Mouse (Mus musculus): ENCODE results near the gene Gm20388. TPM values are rescaled to one million over a fixed set of nuclear protein-coding genes. Genes with fewer than 3 reads are reported as not detected.

Gene Gm20388
- polyA plus RNA-seq, 1 experiment: 23.9 TPM

- TF ChIP-seq CTCF (IDR thresholded peaks at IDR 0.05; ENCODE audit: extremely low read depth, insufficient read depth, low read length): no peak
- TF ChIP-seq POLR2A (IDR thresholded peaks at IDR 0.05; ENCODE audit: extremely low read depth, insufficient read depth, low read length): no peak
- no peak overlapping the region for H3K4me3 ChIP-seq (ENCODE audit: insufficient read depth, low read length)
- peaks cover 15% of the 10 kb centered on the region for H3K4me1 ChIP-seq (ENCODE audit: control insufficient read depth, insufficient read depth, low read length)
- no peak overlapping the region for H3K27ac ChIP-seq (ENCODE audit: insufficient read depth, low read length)
Measured at GRCm38 (mm10) chr8:120507290-120507689, 596.6 kb downstream of the Gm20388 start.

GRCm38 (mm10) chr8:120509136-120510034 is 598.7 kb downstream of the Gm20388 start:
- TF ChIP-seq POLR2A (IDR thresholded peaks at IDR 0.05; ENCODE audit: extremely low read depth, insufficient read depth, low read length): no peak
- TF ChIP-seq CTCF (IDR thresholded peaks at IDR 0.05; ENCODE audit: extremely low read depth, insufficient read depth, low read length): no peak
- H3K4me3 ChIP-seq (ENCODE audit: insufficient read depth, low read length): no peak overlapping the region
- no peak overlapping the region for H3K27ac ChIP-seq (ENCODE audit: insufficient read depth, low read length)
- peaks cover 12% of the 10 kb centered on the region for H3K4me1 ChIP-seq (ENCODE audit: control insufficient read depth, insufficient read depth, low read length)

- TF ChIP-seq CTCF (IDR thresholded peaks at IDR 0.05; ENCODE audit: extremely low read depth, insufficient read depth, low read length) (no peak), POLR2A (IDR thresholded peaks at IDR 0.05; ENCODE audit: extremely low read depth, insufficient read depth, low read length) (no peak)
- no peak overlapping the region for H3K27ac ChIP-seq (ENCODE audit: insufficient read depth, low read length)
- no peak overlapping the region for H3K4me3 ChIP-seq (ENCODE audit: insufficient read depth, low read length)
- peaks cover 10% of the 10 kb centered on the region for H3K4me1 ChIP-seq (ENCODE audit: control insufficient read depth, insufficient read depth, low read length)
Measured at GRCm38 (mm10) chr8:120510035-120510416, 599.4 kb downstream of the Gm20388 start.

- TF ChIP-seq CTCF (IDR thresholded peaks at IDR 0.05; ENCODE audit: extremely low read depth, insufficient read depth, low read length) (no peak), POLR2A (IDR thresholded peaks at IDR 0.05; ENCODE audit: extremely low read depth, insufficient read depth, low read length) (no peak)
- Histone ChIP-seq H3K4me3 (ENCODE audit: insufficient read depth, low read length) (no peak overlapping the region), H3K4me1 (ENCODE audit: control insufficient read depth, insufficient read depth, low read length) (peaks cover 8% of the 10 kb centered on the region), H3K27ac (ENCODE audit: insufficient read depth, low read length) (no peak overlapping the region)
Measured at GRCm38 (mm10) chr8:120510863-120511457, 600.3 kb downstream of the Gm20388 start.

- Histone ChIP-seq H3K4me1 (ENCODE audit: control insufficient read depth, insufficient read depth, low read length) (peaks cover 8% of the 10 kb centered on the region), H3K27ac (ENCODE audit: insufficient read depth, low read length) (no peak overlapping the region), H3K4me3 (ENCODE audit: insufficient read depth, low read length) (no peak overlapping the region)
- TF ChIP-seq POLR2A (IDR thresholded peaks at IDR 0.05; ENCODE audit: extremely low read depth, insufficient read depth, low read length): no peak
- TF ChIP-seq CTCF (IDR thresholded peaks at IDR 0.05; ENCODE audit: extremely low read depth, insufficient read depth, low read length): no peak
Measured at GRCm38 (mm10) chr8:120511737-120512136, 601.1 kb downstream of the Gm20388 start.

GRCm38 (mm10) chr8:120512326-120512725 is 601.7 kb downstream of the Gm20388 start:
- no peak overlapping the region for H3K4me3 ChIP-seq (ENCODE audit: insufficient read depth, low read length)
- H3K4me1 ChIP-seq (ENCODE audit: control insufficient read depth, insufficient read depth, low read length): peaks cover 8% of the 10 kb centered on the region
- no peak for TF ChIP-seq CTCF (IDR thresholded peaks at IDR 0.05; ENCODE audit: extremely low read depth, insufficient read depth, low read length)
- no peak for TF ChIP-seq POLR2A (IDR thresholded peaks at IDR 0.05; ENCODE audit: extremely low read depth, insufficient read depth, low read length)
- no peak overlapping the region for H3K27ac ChIP-seq (ENCODE audit: insufficient read depth, low read length)

DNA sequence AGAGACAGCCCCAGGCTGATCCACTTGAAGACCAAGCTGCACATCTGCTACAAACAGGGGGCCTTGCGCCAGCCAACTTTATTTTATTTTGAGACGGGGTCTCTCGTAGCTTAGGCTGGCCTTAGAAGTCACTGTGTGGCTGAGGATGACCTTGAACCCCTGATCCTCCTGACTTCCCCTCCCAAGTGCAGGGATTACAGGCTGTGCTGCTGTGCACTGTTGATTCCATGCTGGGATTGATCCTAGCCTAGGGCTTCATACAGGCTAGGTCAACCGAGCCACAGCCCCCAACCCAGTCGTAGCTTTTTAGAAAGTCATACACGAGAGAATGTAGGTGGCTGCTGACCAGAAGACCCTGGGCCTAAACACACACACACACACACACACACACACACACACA is 602.5 kb downstream of the Gm20388 start:
- TF ChIP-seq POLR2A (IDR thresholded peaks at IDR 0.05; ENCODE audit: extremely low read depth, insufficient read depth, low read length): no peak
- TF ChIP-seq CTCF (IDR thresholded peaks at IDR 0.05; ENCODE audit: extremely low read depth, insufficient read depth, low read length): no peak
- Histone ChIP-seq H3K4me3 (ENCODE audit: insufficient read depth, low read length) (no peak overlapping the region), H3K27ac (ENCODE audit: insufficient read depth, low read length) (no peak overlapping the region), H3K4me1 (ENCODE audit: control insufficient read depth, insufficient read depth, low read length) (peaks cover 8% of the 10 kb centered on the region)

DNA sequence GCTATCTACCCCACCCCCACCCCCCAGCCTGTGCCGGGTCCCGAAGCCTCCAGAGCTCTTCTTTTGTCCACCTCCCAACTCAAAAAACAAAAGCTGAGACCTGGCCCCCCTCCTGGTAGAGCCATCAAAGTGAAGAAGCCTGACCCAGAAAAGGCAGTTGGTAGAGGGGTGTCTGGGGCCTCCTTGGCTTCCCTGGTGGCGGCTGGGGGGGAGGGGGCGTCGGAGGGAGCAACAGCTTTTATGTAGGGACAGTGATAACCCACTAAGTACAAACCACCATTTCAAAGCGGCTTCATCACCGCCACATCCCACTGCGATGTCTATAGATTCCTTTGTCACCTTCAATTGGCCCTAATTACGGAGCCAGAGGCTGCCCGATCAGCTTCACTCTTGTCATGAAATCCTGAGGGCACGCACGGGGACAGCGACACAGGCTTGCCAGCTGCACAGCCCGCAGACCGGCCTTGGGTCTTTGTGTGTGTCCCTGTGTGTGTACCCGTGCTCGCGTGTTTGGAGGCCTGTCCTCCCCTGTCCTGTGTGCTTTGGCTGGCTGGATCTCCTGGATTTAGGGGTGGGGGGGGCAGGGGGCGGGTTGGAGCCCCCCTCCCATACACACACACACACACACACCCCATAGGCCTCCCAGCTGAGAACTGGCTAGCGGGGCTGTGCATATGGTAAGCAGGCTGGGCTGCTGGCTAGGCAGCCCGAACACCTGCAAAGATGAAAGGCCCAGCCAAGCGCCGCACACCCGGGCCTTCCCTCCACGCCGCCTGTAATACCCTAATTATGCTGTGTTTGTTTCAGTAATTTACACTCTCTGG is 603.2 kb downstream of the Gm20388 start:
- TF ChIP-seq POLR2A (IDR thresholded peaks at IDR 0.05; ENCODE audit: extremely low read depth, insufficient read depth, low read length): no peak
- no peak for TF ChIP-seq CTCF (IDR thresholded peaks at IDR 0.05; ENCODE audit: extremely low read depth, insufficient read depth, low read length)
- no peak overlapping the region for H3K4me3 ChIP-seq (ENCODE audit: insufficient read depth, low read length)
- H3K27ac ChIP-seq (ENCODE audit: insufficient read depth, low read length): no peak overlapping the region
- peaks cover 8% of the 10 kb centered on the region for H3K4me1 ChIP-seq (ENCODE audit: control insufficient read depth, insufficient read depth, low read length)

- Histone ChIP-seq H3K4me1 (ENCODE audit: control insufficient read depth, insufficient read depth, low read length) (peaks cover 4% of the 10 kb centered on the region), H3K27ac (ENCODE audit: insufficient read depth, low read length) (no peak overlapping the region), H3K4me3 (ENCODE audit: insufficient read depth, low read length) (no peak overlapping the region)
- no peak for TF ChIP-seq CTCF (IDR thresholded peaks at IDR 0.05; ENCODE audit: extremely low read depth, insufficient read depth, low read length)
- no peak for TF ChIP-seq POLR2A (IDR thresholded peaks at IDR 0.05; ENCODE audit: extremely low read depth, insufficient read depth, low read length)
Measured at GRCm38 (mm10) chr8:120515214-120515613, 604.6 kb downstream of the Gm20388 start.

All from cortical plate, adult 2 months (tissue).